Mouse (Mus musculus): ENCODE data around the gene Eif5a2. TPM values are rescaled to one million over a fixed set of nuclear protein-coding genes. Genes with fewer than 3 reads are reported as not detected.
A peak's percentile ranks its signal among the peaks of the same experiment; 100 is the strongest.

Eif5a2 gene
- 11.6 and 12.5 TPM in 2 replicates for polyA plus RNA-seq (2011; ENCODE audit: insufficient read length, low read depth, missing spikeins)

DNA sequence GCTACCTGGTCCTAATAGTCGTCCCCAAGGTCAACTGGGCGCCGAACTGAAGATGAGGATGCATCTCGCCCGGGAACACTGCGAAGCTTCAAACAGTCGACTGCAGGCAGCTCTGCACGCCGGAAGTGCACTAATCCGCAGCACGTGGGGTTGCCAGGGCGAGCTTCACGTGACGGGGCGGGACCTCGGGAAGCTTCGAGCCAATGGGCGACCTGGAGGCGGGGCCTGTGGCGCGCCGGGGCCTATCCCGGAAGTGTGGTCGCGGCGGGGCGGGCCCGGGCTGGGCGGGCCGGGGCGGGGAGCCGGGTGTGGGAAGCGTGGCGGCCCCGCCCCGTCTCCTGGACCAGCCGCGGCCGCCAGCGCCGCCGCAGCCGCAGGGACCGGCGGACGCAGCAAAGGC, at the start of gene Eif5a2:
Eif5a2 (plus strand) TSS at position 283 of the 400 bp plus-strand sequence.
- Histone ChIP-seq H3K4me1 (ENCODE audit: control insufficient read depth, insufficient read depth, low read length) (0 out of 2 replicates have a peak, but pooled peaks cover 3% of the 10 kb centered on the region), H3K4me3 (ENCODE audit: insufficient read depth, low read length) (peak within 1 kb of the TSS; percentile 87), H3K27ac (ENCODE audit: insufficient read depth, low read length) (no peak within 1 kb of the TSS)
- no peak; the same call in 1 of the 2 replicates for TF ChIP-seq POLR2A (IDR thresholded peaks at IDR 0.05; ENCODE audit: low read depth, low read length)
- TF ChIP-seq CTCF (IDR thresholded peaks at IDR 0.05; ENCODE audit: borderline replicate concordance, insufficient read depth, low read length): no peak

DNA sequence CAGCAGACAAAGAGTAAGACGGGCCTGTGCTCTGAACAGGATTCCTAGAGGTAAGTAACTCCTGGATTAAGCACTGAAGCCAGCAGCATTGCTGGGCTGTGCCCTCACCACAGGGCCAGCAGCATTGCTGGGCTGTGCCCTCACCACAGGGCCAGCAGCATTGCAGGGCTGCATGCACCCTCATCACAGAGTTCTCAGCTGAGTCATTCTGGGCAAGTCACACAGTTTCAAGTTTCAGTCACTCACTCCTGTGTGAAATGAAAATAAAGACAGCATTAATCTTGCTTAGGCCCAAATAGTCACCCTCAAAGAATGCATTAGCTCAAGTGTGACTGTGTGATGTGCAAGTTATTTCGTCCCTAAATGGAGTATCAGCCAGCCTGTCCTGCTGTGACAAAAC, 46.4 kb upstream of the Eif5a2 start:
- H3K4me3 ChIP-seq (ENCODE audit: insufficient read depth, low read length): no peak overlapping the region
- H3K27ac ChIP-seq (ENCODE audit: insufficient read depth, low read length): peak overlapping the region; percentile 76
- TF ChIP-seq POLR2A (IDR thresholded peaks at IDR 0.05; ENCODE audit: low read depth, low read length) (no peak), CTCF (IDR thresholded peaks at IDR 0.05; ENCODE audit: borderline replicate concordance, insufficient read depth, low read length) (no peak)
- H3K4me1 ChIP-seq (ENCODE audit: control insufficient read depth, insufficient read depth, low read length): peaks cover 7% of the 10 kb centered on the region

DNA sequence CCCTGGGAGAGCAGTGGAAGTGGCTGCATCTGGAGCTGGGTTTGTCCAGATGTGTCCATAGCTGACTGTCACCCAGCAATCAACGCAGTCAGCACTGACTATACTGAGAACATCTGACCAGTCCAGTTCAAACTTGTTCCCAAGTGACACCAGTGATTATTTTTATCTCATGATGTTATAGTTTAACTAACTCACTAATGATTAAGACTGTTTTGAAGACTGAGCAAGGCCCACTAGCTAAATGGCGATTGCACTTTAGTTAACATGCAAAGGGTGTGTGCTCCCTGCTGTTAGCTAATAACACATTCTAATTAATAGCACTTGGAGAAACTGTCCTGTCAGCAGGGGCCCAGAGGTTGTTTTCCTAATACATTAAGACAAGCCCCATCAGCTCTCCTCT, 44.1 kb upstream of the Eif5a2 start:
- no peak overlapping the region for H3K4me3 ChIP-seq (ENCODE audit: insufficient read depth, low read length)
- peaks cover 7% of the 10 kb centered on the region for H3K4me1 ChIP-seq (ENCODE audit: control insufficient read depth, insufficient read depth, low read length)
- TF ChIP-seq CTCF (IDR thresholded peaks at IDR 0.05; ENCODE audit: borderline replicate concordance, insufficient read depth, low read length): no peak
- TF ChIP-seq POLR2A (IDR thresholded peaks at IDR 0.05; ENCODE audit: low read depth, low read length): no peak
- H3K27ac ChIP-seq (ENCODE audit: insufficient read depth, low read length): no peak overlapping the region

DNA sequence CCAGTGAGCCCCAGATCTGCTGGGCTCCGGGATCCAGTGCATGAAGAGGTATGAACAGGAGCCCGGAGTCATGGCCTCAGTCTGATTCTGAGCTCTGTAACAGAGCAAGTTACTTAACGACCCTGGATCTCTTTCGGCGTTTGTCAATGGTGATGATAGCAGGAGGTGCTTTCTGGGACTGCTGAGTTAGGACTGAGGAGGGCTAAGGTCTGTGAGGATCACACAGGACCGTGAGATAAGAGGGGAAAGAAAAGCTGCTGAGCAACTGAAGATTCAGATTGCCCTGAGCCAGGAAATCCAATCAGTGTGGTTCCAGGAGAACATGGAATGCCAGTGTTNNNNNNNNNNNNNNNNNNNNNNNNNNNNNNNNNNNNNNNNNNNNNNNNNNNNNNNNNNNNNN, 40.7 kb upstream of the Eif5a2 start:
- Histone ChIP-seq H3K27ac (ENCODE audit: insufficient read depth, low read length) (no peak overlapping the region), H3K4me3 (ENCODE audit: insufficient read depth, low read length) (no peak overlapping the region), H3K4me1 (ENCODE audit: control insufficient read depth, insufficient read depth, low read length) (peaks cover 3% of the 10 kb centered on the region; the same call in 1 of the 2 replicates)
- no peak for TF ChIP-seq CTCF (IDR thresholded peaks at IDR 0.05; ENCODE audit: borderline replicate concordance, insufficient read depth, low read length)
- TF ChIP-seq POLR2A (IDR thresholded peaks at IDR 0.05; ENCODE audit: low read depth, low read length): no peak

DNA sequence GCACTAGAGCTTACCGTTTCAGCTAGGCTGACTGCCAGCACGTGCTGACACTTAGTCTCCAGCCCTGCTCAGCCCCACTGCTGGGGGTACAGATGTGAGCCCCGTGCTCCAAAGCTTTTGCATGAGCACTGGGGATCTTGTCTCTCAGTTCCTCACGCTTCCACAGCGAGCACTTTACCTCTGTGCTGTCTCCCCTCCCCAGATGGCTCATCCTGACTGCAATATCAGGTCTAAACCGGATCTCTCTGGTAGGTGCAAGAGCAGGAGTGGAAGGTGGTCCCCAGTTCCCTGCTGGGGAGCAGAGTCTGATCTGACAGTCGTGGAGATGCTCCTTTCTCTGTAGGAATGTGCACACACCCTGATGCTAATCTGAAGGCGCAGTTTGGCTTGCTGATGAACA, 37.8 kb upstream of the Eif5a2 start:
- TF ChIP-seq CTCF (IDR thresholded peaks at IDR 0.05; ENCODE audit: borderline replicate concordance, insufficient read depth, low read length) (no peak), POLR2A (IDR thresholded peaks at IDR 0.05; ENCODE audit: low read depth, low read length) (no peak)
- Histone ChIP-seq H3K4me3 (ENCODE audit: insufficient read depth, low read length) (no peak overlapping the region), H3K4me1 (ENCODE audit: control insufficient read depth, insufficient read depth, low read length) (no peaks in the 10 kb centered on the region), H3K27ac (ENCODE audit: insufficient read depth, low read length) (no peak overlapping the region)

DNA sequence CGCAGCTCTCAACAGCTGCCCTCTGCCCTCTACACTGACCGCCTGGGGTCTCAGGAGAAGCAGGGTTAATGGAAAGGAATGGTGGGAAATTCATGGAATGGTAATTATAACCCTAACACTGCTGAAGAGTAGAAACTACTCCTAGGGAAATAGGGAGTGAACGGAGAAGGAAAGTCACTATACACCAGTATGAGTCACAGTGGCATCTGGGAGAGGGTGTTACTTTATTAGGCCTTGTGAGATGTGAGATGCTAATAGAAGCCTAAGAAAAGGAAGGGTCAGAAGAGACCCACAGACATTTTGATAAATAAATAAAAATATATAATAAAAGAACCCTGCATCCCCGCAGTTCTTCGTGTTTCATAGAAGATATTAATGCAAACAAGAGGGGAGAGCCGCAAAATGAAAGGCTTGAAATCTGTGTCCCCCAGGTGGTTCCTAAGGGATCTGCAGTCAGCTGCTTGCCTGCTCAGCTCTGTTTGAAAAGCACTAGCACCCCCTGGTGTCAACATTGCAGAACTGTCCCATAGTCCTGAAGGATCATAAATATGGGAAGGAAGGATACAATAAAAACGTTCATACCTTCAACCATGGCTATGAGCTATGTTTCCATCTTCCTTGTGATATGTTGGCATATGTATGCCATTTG, 35.1 kb upstream of the Eif5a2 start:
- no peaks in the 10 kb centered on the region for H3K4me1 ChIP-seq (ENCODE audit: control insufficient read depth, insufficient read depth, low read length)
- TF ChIP-seq POLR2A (IDR thresholded peaks at IDR 0.05; ENCODE audit: low read depth, low read length) (no peak), CTCF (IDR thresholded peaks at IDR 0.05; ENCODE audit: borderline replicate concordance, insufficient read depth, low read length) (peak; percentile 89)
- H3K27ac ChIP-seq (ENCODE audit: insufficient read depth, low read length): no peak overlapping the region

DNA sequence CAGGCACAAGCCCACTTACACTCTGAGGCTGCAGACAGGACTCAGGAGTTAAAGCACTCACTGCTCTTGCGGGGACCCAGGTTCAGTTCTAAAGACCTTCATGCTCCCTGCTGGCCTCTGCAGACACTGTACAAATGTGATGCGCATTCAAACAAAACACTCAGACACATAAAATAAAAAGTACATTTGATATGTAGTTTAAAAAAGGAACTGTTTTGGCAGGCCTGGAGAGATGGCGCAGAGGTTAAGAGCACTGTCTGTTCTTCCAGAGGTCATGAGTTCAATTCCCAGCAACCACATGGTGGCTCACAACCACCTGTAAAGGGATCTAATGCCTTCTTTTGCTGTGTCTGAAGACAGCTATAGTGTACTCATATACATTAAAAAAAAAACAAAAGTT, 32.9 kb upstream of the Eif5a2 start:
- no peak overlapping the region for H3K27ac ChIP-seq (ENCODE audit: insufficient read depth, low read length)
- TF ChIP-seq CTCF (IDR thresholded peaks at IDR 0.05; ENCODE audit: borderline replicate concordance, insufficient read depth, low read length) (no peak), POLR2A (IDR thresholded peaks at IDR 0.05; ENCODE audit: low read depth, low read length) (no peak)
- H3K4me1 ChIP-seq (ENCODE audit: control insufficient read depth, insufficient read depth, low read length): no peaks in the 10 kb centered on the region
- H3K4me3 ChIP-seq (ENCODE audit: insufficient read depth, low read length): no peak overlapping the region

More for the DNA sequence above, 35.1 kb upstream of the Eif5a2 start:
- H3K4me3 ChIP-seq (ENCODE audit: insufficient read depth, low read length): no peak overlapping the region

DNA sequence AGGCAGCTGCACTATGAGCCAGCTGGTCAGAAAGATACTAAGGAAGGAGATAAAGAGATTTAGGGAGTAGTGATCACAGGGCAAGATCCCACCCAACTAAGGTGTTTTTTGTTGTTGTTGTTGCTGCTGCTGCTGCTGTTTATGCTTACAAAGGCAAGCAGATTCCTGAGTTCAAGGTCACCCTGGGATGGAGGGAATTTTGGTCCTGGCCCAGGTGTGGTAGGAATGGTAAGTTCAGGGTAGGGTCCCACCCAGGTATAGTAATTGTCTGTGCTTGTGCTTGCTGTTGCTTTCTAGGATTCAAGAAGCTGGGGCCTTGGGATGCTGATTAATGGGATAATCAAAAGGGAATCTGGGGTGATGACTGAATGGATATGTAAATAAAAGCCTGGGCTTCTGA, 32.1 kb upstream of the Eif5a2 start:
- no peaks in the 10 kb centered on the region for H3K4me1 ChIP-seq (ENCODE audit: control insufficient read depth, insufficient read depth, low read length)
- TF ChIP-seq POLR2A (IDR thresholded peaks at IDR 0.05; ENCODE audit: low read depth, low read length): no peak
- no peak for TF ChIP-seq CTCF (IDR thresholded peaks at IDR 0.05; ENCODE audit: borderline replicate concordance, insufficient read depth, low read length)
- no peak overlapping the region for H3K27ac ChIP-seq (ENCODE audit: insufficient read depth, low read length)
- no peak overlapping the region for H3K4me3 ChIP-seq (ENCODE audit: insufficient read depth, low read length)

DNA sequence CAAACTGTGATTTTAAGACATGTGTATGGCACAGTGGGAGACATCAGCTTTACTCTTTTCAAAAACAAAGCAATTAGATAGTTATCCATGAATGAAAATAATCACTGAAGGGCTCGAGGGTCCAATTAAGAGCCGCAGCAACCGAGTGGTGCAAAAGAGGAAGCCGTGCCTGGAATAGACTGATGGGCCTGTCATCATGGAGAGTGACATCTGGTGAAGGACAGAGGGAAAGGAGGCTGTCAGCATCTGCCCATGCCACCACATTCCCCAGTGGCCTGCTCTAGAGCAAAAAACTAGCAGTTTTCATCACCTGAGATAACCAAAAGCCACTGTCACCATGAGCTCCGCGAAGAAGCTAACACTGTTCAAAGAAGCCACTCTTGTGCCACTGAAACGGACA, 25.6 kb upstream of the Eif5a2 start:
- Histone ChIP-seq H3K27ac (ENCODE audit: insufficient read depth, low read length) (no peak overlapping the region), H3K4me1 (ENCODE audit: control insufficient read depth, insufficient read depth, low read length) (no peaks in the 10 kb centered on the region), H3K4me3 (ENCODE audit: insufficient read depth, low read length) (no peak overlapping the region)
- TF ChIP-seq CTCF (IDR thresholded peaks at IDR 0.05; ENCODE audit: borderline replicate concordance, insufficient read depth, low read length) (no peak), POLR2A (IDR thresholded peaks at IDR 0.05; ENCODE audit: low read depth, low read length) (no peak)

DNA sequence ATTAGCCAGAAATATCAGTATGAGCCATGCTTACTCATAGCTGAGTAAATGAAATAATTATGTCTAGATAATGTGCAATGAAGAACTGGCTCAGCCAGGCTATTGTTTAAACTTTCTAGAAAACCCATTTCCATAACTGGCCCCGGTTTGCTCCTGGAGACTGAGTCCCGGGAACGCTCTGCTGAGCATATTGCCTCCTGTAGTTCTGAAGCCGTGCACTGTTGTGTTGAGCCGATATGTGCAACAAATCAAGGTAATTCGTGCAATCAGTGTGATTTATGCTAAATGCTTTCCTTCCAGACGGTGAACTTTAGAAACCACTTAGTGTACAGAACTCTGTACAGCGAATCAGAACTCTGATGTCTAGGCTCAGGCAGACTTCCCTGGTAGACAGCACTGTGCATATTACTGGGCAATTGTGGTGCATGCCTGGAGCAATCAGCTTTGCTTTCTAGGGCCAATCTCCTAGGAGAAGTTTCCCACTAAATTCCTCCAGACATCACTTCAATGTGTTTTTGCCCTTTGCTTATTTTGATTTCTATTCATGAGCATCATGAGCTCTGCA, 19.8 kb upstream of the Eif5a2 start:
- Histone ChIP-seq H3K27ac (ENCODE audit: insufficient read depth, low read length) (no peak overlapping the region), H3K4me1 (ENCODE audit: control insufficient read depth, insufficient read depth, low read length) (peaks cover 4% of the 10 kb centered on the region; the same call in 1 of the 2 replicates), H3K4me3 (ENCODE audit: insufficient read depth, low read length) (no peak overlapping the region)
- TF ChIP-seq CTCF (IDR thresholded peaks at IDR 0.05; ENCODE audit: borderline replicate concordance, insufficient read depth, low read length): no peak
- TF ChIP-seq POLR2A (IDR thresholded peaks at IDR 0.05; ENCODE audit: low read depth, low read length): no peak

All from embryonic fibroblast, embryonic 13.5 days (primary cell).